Mouse (Mus musculus): ENCODE results near the gene Cdk2ap2. TPM values are rescaled to one million over a fixed set of nuclear protein-coding genes. Genes with fewer than 3 reads are reported as not detected.
A peak's percentile ranks its signal among the peaks of the same experiment; 100 is the strongest.

Cdk2ap2 gene
- polyA plus RNA-seq, 1 experiment, result 88.7 TPM

DNA sequence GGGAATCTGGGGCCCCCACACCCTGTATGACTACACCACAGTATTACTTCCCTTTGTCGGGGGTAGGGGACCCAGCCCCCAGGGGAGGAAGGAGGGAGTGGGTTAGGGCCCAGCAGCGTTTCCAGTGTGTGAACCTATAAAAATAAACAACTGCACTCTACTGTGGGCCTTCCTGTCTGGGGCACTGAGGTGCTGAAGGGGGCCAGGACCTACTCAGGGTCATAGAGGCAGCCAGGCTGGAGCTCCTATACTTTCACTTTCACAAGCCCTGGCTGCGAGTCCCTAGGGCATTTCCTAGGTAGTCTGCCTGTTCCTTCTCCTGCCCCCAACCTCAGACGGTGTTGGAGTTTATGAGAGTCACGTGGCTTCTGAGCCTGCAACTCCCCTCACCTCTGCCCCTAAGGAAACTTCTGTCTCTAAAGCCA, 16.8 kb downstream of the Cdk2ap2 start:
- no peak for TF ChIP-seq CTCF (IDR thresholded peaks at IDR 0.05; ENCODE audit: borderline replicate concordance, insufficient read depth, low read depth, low read length)
- no peak for TF ChIP-seq POLR2A (IDR thresholded peaks at IDR 0.05; ENCODE audit: borderline replicate concordance, insufficient read depth, low read length)
- peaks cover 51% of the 10 kb centered on the region for H3K4me1 ChIP-seq (ENCODE audit: control insufficient read depth, insufficient read depth, low read length)

DNA sequence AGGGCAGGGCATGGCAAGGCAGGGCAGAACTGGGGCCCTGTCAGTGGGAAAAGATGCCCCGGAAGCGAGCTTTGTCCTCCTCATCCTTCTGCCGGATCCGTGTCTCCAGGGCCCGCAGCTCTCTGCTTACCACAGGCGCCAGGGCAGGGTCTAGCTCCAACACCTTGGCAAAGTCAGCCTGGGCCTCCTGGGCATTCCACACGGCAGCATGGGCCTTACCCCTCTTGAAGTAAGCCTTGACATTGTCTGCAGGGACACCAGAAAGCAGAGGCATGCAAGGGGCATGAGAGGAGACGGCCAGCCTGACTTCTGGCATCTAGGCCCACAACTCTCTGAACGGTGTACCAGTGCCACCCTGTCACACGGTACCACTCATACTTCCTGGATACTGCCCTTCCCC, 17.6 kb downstream of the Cdk2ap2 start:
- Histone ChIP-seq H3K4me3 (replicated peaks; ENCODE audit: insufficient read depth, low read depth, low read length) (no peak overlapping the region), H3K27me3 (ENCODE audit: control insufficient read depth, insufficient read depth, low read length) (no peaks in the 10 kb centered on the region), H3K27ac (ENCODE audit: insufficient read depth, low read length) (peak overlapping the region; percentile 82), H3K4me1 (ENCODE audit: control insufficient read depth, insufficient read depth, low read length) (peaks cover 51% of the 10 kb centered on the region)
- no peak for DNase-seq
- TF ChIP-seq POLR2A (IDR thresholded peaks at IDR 0.05; ENCODE audit: borderline replicate concordance, insufficient read depth, low read length) (no peak), CTCF (IDR thresholded peaks at IDR 0.05; ENCODE audit: borderline replicate concordance, insufficient read depth, low read depth, low read length) (no peak)
- 34% methylated on average over 10 of the region's 10 CpGs for WGBS

More for the DNA sequence above, 16.8 kb downstream of the Cdk2ap2 start:
- WGBS, result 40% methylated on average over 5 of the region's 5 CpGs
- no peak overlapping the region for H3K4me3 ChIP-seq (replicated peaks; ENCODE audit: insufficient read depth, low read depth, low read length)
- peak overlapping the region; percentile 82 for H3K27ac ChIP-seq (ENCODE audit: insufficient read depth, low read length)
- no peaks in the 10 kb centered on the region for H3K27me3 ChIP-seq (ENCODE audit: control insufficient read depth, insufficient read depth, low read length)
- DNase-seq, result no peak

DNA sequence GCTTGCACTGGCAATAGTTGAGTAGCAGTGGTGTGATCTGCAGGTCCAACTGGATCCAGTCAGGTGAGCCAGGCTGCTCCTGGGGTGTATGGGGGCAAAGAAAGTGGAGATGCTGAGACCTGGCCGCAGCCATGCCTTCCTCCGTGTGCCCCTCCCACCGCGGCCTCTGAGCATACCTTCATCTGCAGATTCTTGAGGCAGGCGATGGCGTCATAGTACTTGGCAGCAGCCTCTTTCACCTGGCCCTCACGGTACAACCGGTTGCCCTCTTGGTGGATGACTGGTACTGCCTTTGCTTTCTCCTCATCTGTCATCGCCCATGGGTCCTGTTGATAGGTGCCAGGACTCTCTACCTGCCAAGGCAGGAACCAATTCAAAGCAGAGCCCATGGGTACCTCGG, 18.2 kb downstream of the Cdk2ap2 start:
- no peak for DNase-seq
- Histone ChIP-seq H3K27ac (ENCODE audit: insufficient read depth, low read length) (peak overlapping the region; percentile 82), H3K4me1 (ENCODE audit: control insufficient read depth, insufficient read depth, low read length) (peaks cover 51% of the 10 kb centered on the region), H3K4me3 (replicated peaks; ENCODE audit: insufficient read depth, low read depth, low read length) (no peak overlapping the region), H3K27me3 (ENCODE audit: control insufficient read depth, insufficient read depth, low read length) (no peaks in the 10 kb centered on the region)
- TF ChIP-seq POLR2A (IDR thresholded peaks at IDR 0.05; ENCODE audit: borderline replicate concordance, insufficient read depth, low read length) (no peak), CTCF (IDR thresholded peaks at IDR 0.05; ENCODE audit: borderline replicate concordance, insufficient read depth, low read depth, low read length) (no peak)
- 71% methylated on average over 10 of the region's 10 CpGs for WGBS

DNA sequence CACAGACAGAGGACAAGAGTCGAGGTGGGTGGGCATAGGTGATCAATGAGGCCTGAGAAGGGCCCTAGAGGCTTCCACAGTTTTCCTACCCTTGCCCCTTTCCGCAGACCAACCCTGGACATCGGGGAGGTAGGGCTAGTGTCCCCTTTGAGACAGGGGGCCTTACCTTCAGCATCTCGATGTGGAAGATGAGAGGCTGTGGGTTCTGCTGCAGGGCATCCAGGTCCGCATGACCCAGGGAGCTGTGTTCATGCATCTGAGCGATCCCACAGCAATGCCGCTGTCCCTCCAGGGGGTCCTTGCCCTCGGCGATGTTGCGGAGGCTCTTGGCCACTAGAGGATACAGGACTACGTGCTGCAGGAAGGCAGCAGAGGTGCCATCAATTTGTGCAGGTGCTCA, 18.8 kb downstream of the Cdk2ap2 start:
- TF ChIP-seq CTCF (IDR thresholded peaks at IDR 0.05; ENCODE audit: borderline replicate concordance, insufficient read depth, low read depth, low read length) (no peak), POLR2A (IDR thresholded peaks at IDR 0.05; ENCODE audit: borderline replicate concordance, insufficient read depth, low read length) (no peak)
- no peak for DNase-seq
- Histone ChIP-seq H3K4me3 (replicated peaks; ENCODE audit: insufficient read depth, low read depth, low read length) (no peak overlapping the region), H3K27me3 (ENCODE audit: control insufficient read depth, insufficient read depth, low read length) (no peaks in the 10 kb centered on the region), H3K27ac (ENCODE audit: insufficient read depth, low read length) (no peak overlapping the region), H3K4me1 (ENCODE audit: control insufficient read depth, insufficient read depth, low read length) (peaks cover 48% of the 10 kb centered on the region)
- 71% methylated on average over 11 of the region's 11 CpGs for WGBS

DNA sequence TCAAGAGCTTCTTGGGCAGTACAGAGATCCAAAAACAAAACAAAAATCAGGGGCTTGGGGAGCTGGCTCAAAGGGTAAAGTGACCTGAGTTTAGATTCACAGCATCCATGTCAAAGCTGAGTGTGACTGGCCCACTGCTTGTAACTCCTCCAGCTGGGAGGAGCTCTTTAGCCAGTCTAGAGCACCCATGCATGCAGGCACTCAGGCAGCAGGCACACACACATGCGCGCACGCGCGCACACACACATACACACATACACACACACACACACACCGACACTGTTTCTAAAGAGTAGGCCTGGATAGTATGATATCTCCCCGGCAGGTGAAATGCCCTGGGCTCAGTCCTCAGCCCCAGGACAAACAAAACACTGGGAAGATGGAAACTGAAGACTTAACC, 20.0 kb downstream of the Cdk2ap2 start:
- no peak overlapping the region for H3K4me3 ChIP-seq (replicated peaks; ENCODE audit: insufficient read depth, low read depth, low read length)
- 95% methylated on average over 7 of the region's 7 CpGs for WGBS
- no peak for DNase-seq
- no peak overlapping the region for H3K27ac ChIP-seq (ENCODE audit: insufficient read depth, low read length)
- TF ChIP-seq POLR2A (IDR thresholded peaks at IDR 0.05; ENCODE audit: borderline replicate concordance, insufficient read depth, low read length), result no peak
- TF ChIP-seq CTCF (IDR thresholded peaks at IDR 0.05; ENCODE audit: borderline replicate concordance, insufficient read depth, low read depth, low read length), result no peak
- H3K27me3 ChIP-seq (ENCODE audit: control insufficient read depth, insufficient read depth, low read length), result no peaks in the 10 kb centered on the region
- H3K4me1 ChIP-seq (ENCODE audit: control insufficient read depth, insufficient read depth, low read length), result peaks cover 37% of the 10 kb centered on the region

DNA sequence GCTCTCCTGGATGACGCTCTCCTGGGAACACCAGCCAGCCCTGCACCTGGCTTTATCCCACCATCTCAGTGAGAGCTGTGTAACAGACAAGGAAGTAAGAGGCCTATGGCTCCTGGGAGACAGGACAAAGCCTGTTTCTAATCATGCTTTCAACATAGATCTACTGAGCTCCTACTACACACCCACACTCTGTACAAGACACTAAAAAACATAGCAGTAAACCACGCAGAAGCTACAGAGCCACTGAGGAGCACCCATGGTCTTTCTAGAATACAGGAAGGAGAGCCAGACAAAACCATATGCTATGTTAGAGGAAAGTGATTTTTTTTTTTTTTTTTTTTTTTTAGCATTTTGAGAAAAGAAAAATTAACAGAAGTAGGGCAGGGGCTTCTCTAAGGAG, 21.4 kb downstream of the Cdk2ap2 start:
- TF ChIP-seq POLR2A (IDR thresholded peaks at IDR 0.05; ENCODE audit: borderline replicate concordance, insufficient read depth, low read length) (no peak), CTCF (IDR thresholded peaks at IDR 0.05; ENCODE audit: borderline replicate concordance, insufficient read depth, low read depth, low read length) (no peak)
- peaks cover 24% of the 10 kb centered on the region for H3K4me1 ChIP-seq (ENCODE audit: control insufficient read depth, insufficient read depth, low read length)
- H3K27ac ChIP-seq (ENCODE audit: insufficient read depth, low read length), result no peak overlapping the region
- no peaks in the 10 kb centered on the region for H3K27me3 ChIP-seq (ENCODE audit: control insufficient read depth, insufficient read depth, low read length)
- no peak overlapping the region for H3K4me3 ChIP-seq (replicated peaks; ENCODE audit: insufficient read depth, low read depth, low read length)
- DNase-seq, result no peak
- WGBS, result 92% methylated on average over 2 of the region's 2 CpGs

DNA sequence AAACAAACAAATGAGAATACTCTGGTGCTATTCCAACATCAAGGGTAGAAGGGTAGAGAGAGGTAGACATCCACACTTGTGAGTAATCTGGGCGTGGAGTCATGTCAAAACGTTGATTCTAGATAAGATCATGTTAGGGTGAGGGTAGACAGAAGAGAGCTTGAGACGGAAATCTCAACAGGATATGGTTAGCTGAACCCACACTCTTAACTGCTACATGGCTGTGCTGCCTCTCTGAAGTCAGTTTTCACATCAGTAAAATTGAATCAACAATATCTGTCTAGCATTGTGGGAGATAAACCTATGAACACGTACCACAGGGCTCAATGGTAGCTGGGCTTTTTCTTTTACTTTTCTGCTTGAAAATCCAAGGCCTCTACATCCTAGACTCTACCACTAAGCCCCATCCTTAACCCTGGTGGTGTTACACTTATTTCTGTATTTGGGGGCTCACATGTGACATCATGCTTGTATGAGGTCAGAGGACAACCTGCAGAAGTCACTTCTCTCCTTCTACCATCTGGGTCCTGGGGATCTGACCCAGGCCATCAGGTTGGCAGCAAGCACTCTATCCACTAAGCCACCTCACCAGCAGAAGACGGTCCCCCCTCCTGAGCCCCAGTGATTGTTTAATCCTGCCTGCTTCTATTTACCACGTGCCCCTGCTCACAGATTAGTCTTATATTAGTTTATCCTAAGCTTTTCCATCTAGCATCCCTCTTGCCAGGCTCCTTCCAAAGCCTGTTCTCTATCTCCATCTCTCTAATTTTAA, 22.9 kb downstream of the Cdk2ap2 start:
- 89% methylated on average over 6 of the region's 6 CpGs for WGBS
- Histone ChIP-seq H3K4me3 (replicated peaks; ENCODE audit: insufficient read depth, low read depth, low read length) (no peak overlapping the region), H3K27ac (ENCODE audit: insufficient read depth, low read length) (no peak overlapping the region), H3K27me3 (ENCODE audit: control insufficient read depth, insufficient read depth, low read length) (no peaks in the 10 kb centered on the region), H3K4me1 (ENCODE audit: control insufficient read depth, insufficient read depth, low read length) (peaks cover 10% of the 10 kb centered on the region)
- TF ChIP-seq CTCF (IDR thresholded peaks at IDR 0.05; ENCODE audit: borderline replicate concordance, insufficient read depth, low read depth, low read length) (no peak), POLR2A (IDR thresholded peaks at IDR 0.05; ENCODE audit: borderline replicate concordance, insufficient read depth, low read length) (no peak)
- DNase-seq, result peak in 1 of 2 experiments; percentile 4

DNA sequence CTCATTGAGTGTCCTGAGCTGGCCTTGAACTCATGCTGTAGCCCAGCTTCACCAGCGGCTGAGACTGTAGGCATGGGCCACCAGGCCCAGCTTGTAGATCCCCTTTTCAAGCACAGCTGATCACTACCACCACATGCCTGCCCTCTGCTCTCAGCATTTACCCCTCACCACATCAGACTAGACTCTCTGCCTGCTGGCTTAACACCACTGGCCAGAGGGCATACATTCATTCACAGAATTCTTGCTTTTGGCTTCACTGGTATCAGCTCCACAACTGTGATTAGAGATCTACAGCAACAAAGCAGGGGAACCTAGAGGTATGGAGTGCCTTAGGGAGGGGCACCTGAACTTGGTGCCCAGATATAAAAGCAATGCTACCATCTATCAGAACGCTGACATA, 23.5 kb downstream of the Cdk2ap2 start:
- Histone ChIP-seq H3K27me3 (ENCODE audit: control insufficient read depth, insufficient read depth, low read length) (no peaks in the 10 kb centered on the region), H3K4me3 (replicated peaks; ENCODE audit: insufficient read depth, low read depth, low read length) (no peak overlapping the region), H3K27ac (ENCODE audit: insufficient read depth, low read length) (no peak overlapping the region), H3K4me1 (ENCODE audit: control insufficient read depth, insufficient read depth, low read length) (peaks cover 4% of the 10 kb centered on the region; the same call in 1 of the 2 replicates)
- 96% methylated on average over 2 of the region's 2 CpGs for WGBS
- TF ChIP-seq POLR2A (IDR thresholded peaks at IDR 0.05; ENCODE audit: borderline replicate concordance, insufficient read depth, low read length) (no peak), CTCF (IDR thresholded peaks at IDR 0.05; ENCODE audit: borderline replicate concordance, insufficient read depth, low read depth, low read length) (no peak)
- no peak for DNase-seq
